Mouse (Mus musculus) right cerebral cortex, postnatal 14 days (tissue): ENCODE results near the gene Natd1.
"Not testable (repeated sequence)": the region's sequence is repeated elsewhere in the genome, so short reads cannot be mapped to it uniquely, and the experiment has no call there.

Experiments
- DNase-seq: peaks from one replicate; pipeline ENCODE4 v3.0.0; 2022

The Natd1 gene

GRCm38 (mm10) chr11:60931282-60931868, 16.8 kb upstream of the Natd1 start:
- DNase-seq = no peak

- no peak for DNase-seq
These were observed 16.3 kb upstream of the Natd1 start for GRCm38 (mm10) chr11:60930724-60931281.

- peak; percentile 88 for DNase-seq
These were observed 12.7 kb upstream of the Natd1 start for GRCm38 (mm10) chr11:60927264-60927663.

GRCm38 (mm10) chr11:60924981-60925380, 10.4 kb upstream of the Natd1 start:
- no peak for DNase-seq

- no peak for DNase-seq
These were observed 9.9 kb upstream of the Natd1 start for GRCm38 (mm10) chr11:60924498-60924897.

GRCm38 (mm10) chr11:60922964-60923363, 8.4 kb upstream of the Natd1 start:
- no peak for DNase-seq

- DNase-seq = no peak
These were observed 7.6 kb upstream of the Natd1 start for GRCm38 (mm10) chr11:60922195-60922594.

- no peak for DNase-seq
These were observed 5.5 kb upstream of the Natd1 start for GRCm38 (mm10) chr11:60920021-60920420.

GRCm38 (mm10) chr11:60915201-60915600, 651 bp upstream of the Natd1 start:
- DNase-seq = no peak

GRCm38 (mm10) chr11:60913301-60914196, 1.0 kb downstream of the Natd1 start:
- DNase-seq = peak; percentile 89

GRCm38 (mm10) chr11:60912525-60912973, 2.0 kb downstream of the Natd1 start:
- DNase-seq = no peak

- no peak for DNase-seq
These were observed 4.9 kb downstream of the Natd1 start for GRCm38 (mm10) chr11:60909626-60910025.

- no peak for DNase-seq
These were observed 6.5 kb downstream of the Natd1 start for GRCm38 (mm10) chr11:60908073-60908472.

GRCm38 (mm10) chr11:60906449-60906848, 8.1 kb downstream of the Natd1 start:
- no peak for DNase-seq

- no peak for DNase-seq
These were observed 9.0 kb downstream of the Natd1 start for GRCm38 (mm10) chr11:60905407-60906120.

- no peak for DNase-seq
These were observed 10.9 kb downstream of the Natd1 start for GRCm38 (mm10) chr11:60903661-60904061.

GRCm38 (mm10) chr11:60902486-60902885, 12.1 kb downstream of the Natd1 start:
- no peak for DNase-seq

GRCm38 (mm10) chr11:60902001-60902400, 12.5 kb downstream of the Natd1 start:
- no peak for DNase-seq

GRCm38 (mm10) chr11:60895915-60896314, 18.6 kb downstream of the Natd1 start:
- DNase-seq = no peak

GRCm38 (mm10) chr11:60890744-60891143, 23.8 kb downstream of the Natd1 start:
- no peak for DNase-seq

GRCm38 (mm10) chr11:60890286-60890685, 24.3 kb downstream of the Natd1 start:
- no peak for DNase-seq

GRCm38 (mm10) chr11:60889861-60890260, 24.7 kb downstream of the Natd1 start:
- DNase-seq = no peak

GRCm38 (mm10) chr11:60886986-60887385, 27.6 kb downstream of the Natd1 start:
- not testable (repeated sequence) for DNase-seq
